Mouse (Mus musculus) central nervous system, embryonic 18 days (tissue): ENCODE data around the gene Ccdc169. TPM values are rescaled to one million over a fixed set of nuclear protein-coding genes. Genes with fewer than 3 reads are reported as not detected.

Experiments
- polyA plus RNA-seq: library from polyadenylated mRNA; depleted of rRNA; stranded (reverse); fragments of >200 nt; gene quantifications from 2 replicates; pipeline ENCODE4 v1.2.3, GENCODE M21; 2012; rRNA removed

Gene Ccdc169
- polyA plus RNA-seq, result 0.27 TPM in 2 replicates

GRCm38 (mm10) chr3:55137039-55137438, at the start of gene Ccdc169:
TSS of gene Ccdc169 (plus strand) at chr3:55137339.

GRCm38 (mm10) chr3:55111935-55112709, 25.0 kb upstream of the Ccdc169 start, which contains the start of gene Spg20:
TSS of gene Spg20 (plus strand) at chr3:55112108.

GRCm38 (mm10) chr3:55181766-55182165, 44.6 kb downstream of the Ccdc169 start, which contains the start of gene Sohlh2:
TSS of gene Sohlh2 (plus strand) at chr3:55182028.

Other genes starting within 250 kb of the Ccdc169 start
- 13.9 and 14.2 TPM in 2 replicates for gene Sertm1, start 221.5 kb upstream of the Ccdc169 start, polyA plus RNA-seq
- 2.9 and 3.1 TPM in 2 replicates for gene Ccna1, start 81.8 kb upstream of the Ccdc169 start, polyA plus RNA-seq
- gene Spg20, start 25.2 kb upstream of the Ccdc169 start, polyA plus RNA-seq, result 9.6 and 10.4 TPM in 2 replicates
- gene Sohlh2, start 44.7 kb downstream of the Ccdc169 start, polyA plus RNA-seq, result 0.03 TPM in 1 of 2 replicates, not detected in the other
- 181 and 188 TPM in 2 replicates for gene Dclk1, start 105.0 kb downstream of the Ccdc169 start, polyA plus RNA-seq